Mouse (Mus musculus) heart, embryonic 12.5 days (tissue): ENCODE measurements around the gene Rps10. TPM values are rescaled to one million over a fixed set of nuclear protein-coding genes. Genes with fewer than 3 reads are reported as not detected.
A peak's percentile ranks its signal among the peaks of the same experiment; 100 is the strongest.

ENCODE experiments used
- ATAC-seq: fragments of 200-750 bp; cut with Nextera tagmentation; 2 replicates; pipeline ENCODE4 v1.8.0; 2017; ENCODE audit warnings: moderate TSS enrichment, moderate library complexity; ENCODE audit not compliant: insufficient number of reproducible peaks, low FRiP score
- H3K27ac ChIP-seq: fragments of 300-500 bp; sonication (generic); 2 replicates; pipeline ENCODE4 v1.5.1; 2016; ENCODE audit warnings: mild to moderate bottlenecking, moderate library complexity; ENCODE audit not compliant: poor library complexity, severe bottlenecking
- H3K27me3 ChIP-seq: fragments of 300-500 bp; sonication (generic); replicated peaks from 2 replicates; pipeline ENCODE4 v1.6.1; 2016; ENCODE audit warnings: mild to moderate bottlenecking, moderate library complexity
- H3K36me3 ChIP-seq: fragments of 300-500 bp; sonication (generic); 2 replicates; pipeline ENCODE4 v1.6.1; 2016; ENCODE audit warnings: mild to moderate bottlenecking, moderate library complexity
- H3K4me1 ChIP-seq: fragments of 300-500 bp; sonication (generic); replicated peaks from 2 replicates; pipeline ENCODE4 v1.6.1; 2016; ENCODE audit warnings: mild to moderate bottlenecking
- H3K4me2 ChIP-seq: fragments of 300-500 bp; sonication (generic); 2 replicates; pipeline ENCODE4 v1.6.1; 2016; ENCODE audit warnings: mild to moderate bottlenecking, moderate library complexity
- H3K4me3 ChIP-seq: fragments of 300-500 bp; sonication (generic); 2 replicates; pipeline ENCODE4 v1.5.1; 2016; ENCODE audit warnings: mild to moderate bottlenecking
- H3K9ac ChIP-seq: fragments of 300-500 bp; sonication (generic); 2 replicates; pipeline ENCODE4 v1.6.1; 2016; ENCODE audit warnings: mild to moderate bottlenecking, moderate library complexity
- H3K9me3 ChIP-seq: fragments of 300-500 bp; sonication (generic); replicated peaks from 2 replicates; pipeline ENCODE4 v1.6.1; 2016; ENCODE audit warnings: mild to moderate bottlenecking, moderate library complexity
- WGBS: fragments of 180-500 bp; shearing (Covaris S2); methylation state at CpG from one replicate; pipeline ENCODE4 v1.1.7; 2016; 5-methylcytosine and 5-hydroxymethylcytosine counted together
- polyA plus RNA-seq: library from polyadenylated mRNA; unstranded; fragments of >200 nt; fragmentation: Nextera tagmentation; extraction: Ambion mirVana; gene quantifications from 2 replicates; pipeline ENCODE4 v1.2.1, GENCODE M21; 2016

Rps10 gene
- polyA plus RNA-seq, 1 experiment from 2014 or later, result 625 TPM

DNA sequence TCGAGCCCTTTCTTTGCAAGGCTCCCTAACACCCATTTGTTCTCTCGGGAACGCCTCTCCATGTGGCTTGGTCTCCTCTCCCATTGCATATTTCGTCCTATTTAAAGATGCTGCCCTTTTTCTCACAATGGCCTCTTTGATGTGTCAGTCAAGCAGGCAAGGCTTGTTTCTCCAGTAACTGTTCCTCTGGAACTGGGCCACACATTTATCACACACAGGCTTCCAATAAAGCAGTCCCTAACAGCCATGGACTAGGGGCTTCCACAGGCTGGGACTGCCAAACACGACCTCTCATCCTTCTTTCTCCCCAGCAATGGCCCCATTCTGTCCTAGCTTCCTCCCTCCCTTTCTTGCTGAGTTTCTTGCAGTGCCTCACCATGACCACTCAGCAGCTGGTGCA, 9.8 kb downstream of the Rps10 start:
- H3K9ac ChIP-seq, result no peak overlapping the region

DNA sequence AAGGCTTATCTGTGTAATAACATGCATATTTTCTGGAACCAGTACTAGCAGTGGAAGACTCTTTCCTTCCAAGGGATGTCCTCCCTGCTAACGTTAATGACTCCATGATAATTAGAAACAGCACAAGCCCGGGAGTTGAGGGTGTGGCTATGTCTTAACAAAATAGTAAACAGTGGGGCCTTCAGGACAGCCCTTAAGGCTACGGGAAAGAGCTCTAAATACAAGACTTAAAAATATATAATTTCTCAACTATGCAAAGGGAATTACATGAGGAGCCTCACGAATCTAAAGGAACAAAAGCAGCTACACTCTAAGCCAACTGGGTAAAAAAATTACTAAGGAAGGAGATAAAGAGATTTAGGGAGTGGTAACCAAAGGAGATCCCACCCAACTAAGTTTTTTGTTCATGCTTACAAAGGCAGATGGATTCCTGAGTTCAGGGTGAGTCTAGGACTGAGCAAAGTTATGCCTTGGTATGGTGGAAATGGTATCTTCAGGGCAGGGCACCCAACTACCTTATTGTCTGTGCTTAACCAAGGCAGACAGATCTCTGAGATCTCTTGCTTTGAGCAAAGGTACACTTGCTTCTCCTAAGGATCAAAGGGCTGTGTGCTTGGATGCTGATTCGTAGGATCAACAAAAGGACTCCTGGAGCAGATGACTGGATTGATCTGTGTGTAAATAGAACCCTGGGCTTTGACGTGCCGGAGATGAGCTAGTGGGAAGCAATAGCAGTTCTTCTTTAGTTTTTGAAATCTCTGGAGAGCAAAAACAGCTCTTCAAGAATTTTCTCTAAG, 10.8 kb downstream of the Rps10 start:
- Histone ChIP-seq H3K27ac (no peak overlapping the region), H3K9ac (no peak overlapping the region), H3K4me3 (no peak overlapping the region), H3K4me1 (peaks cover 21% of the 10 kb centered on the region), H3K27me3 (no peaks in the 10 kb centered on the region), H3K4me2 (no peak overlapping the region), H3K9me3 (no peaks in the 10 kb centered on the region), H3K36me3 (peaks cover 11% of the 10 kb centered on the region)
- ATAC-seq, result no peak
- 66% methylated on average over 7 of the region's 7 CpGs for WGBS

More for the DNA sequence above, 9.8 kb downstream of the Rps10 start:
- H3K4me2 ChIP-seq, result no peak overlapping the region
- 38% methylated on average over 5 of the region's 5 CpGs for WGBS
- no peak for ATAC-seq
- no peaks in the 10 kb centered on the region for H3K27me3 ChIP-seq
- H3K27ac ChIP-seq, result no peak overlapping the region
- H3K4me1 ChIP-seq, result peaks cover 15% of the 10 kb centered on the region
- H3K4me3 ChIP-seq, result no peak overlapping the region
- peaks cover 21% of the 10 kb centered on the region for H3K36me3 ChIP-seq
- H3K9me3 ChIP-seq, result no peaks in the 10 kb centered on the region

DNA sequence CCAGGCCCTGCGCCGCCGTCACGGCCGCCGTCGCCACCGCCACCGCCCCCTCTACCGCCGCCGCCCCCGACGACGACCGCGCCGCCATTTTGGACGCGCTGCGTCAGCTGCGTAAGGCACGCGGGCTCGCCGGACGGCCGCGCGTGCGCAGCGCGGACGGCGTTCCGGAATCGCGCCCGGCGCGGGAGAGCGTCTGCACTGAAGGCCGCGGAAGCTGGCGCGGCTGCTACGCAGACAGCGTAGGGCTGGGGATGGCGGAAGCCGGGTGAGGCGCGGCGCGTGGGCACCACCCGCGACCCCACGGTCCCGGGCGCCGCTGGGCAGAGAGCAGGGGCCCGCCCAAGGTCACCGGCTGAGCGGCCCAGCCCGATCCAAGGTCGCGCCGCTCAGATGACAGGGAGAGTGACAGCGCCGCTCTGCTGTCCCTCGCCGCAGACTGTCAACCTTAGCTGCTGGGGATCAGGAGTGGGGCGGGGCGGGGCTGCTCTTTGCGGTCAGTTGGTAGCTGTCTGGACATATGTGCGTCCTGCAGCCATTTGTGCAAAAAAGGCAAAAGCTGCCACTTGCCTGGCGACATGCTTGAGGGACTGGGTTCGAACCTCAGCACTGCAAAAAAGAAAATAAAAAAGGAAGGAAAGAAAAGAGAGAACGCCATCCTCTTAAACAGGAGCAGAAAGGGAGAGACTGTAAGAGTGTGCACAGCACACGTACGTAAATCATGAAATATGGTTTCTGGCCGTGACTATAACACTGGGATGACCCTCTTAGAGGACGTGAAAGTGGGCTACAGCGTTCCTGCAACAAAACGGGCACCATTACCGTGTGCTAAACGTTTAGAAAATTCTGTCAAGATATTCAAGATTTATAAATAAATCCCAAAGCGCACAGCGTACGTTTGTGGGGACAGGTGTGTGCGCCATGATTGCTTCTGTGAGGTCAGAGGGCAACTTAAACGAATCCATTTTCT, 12.8 kb downstream of the Rps10 start, which contains the start of gene Nudt3:
Gene Nudt3 (minus strand): TSS at position 136 of the 967 bp plus-strand sequence.
- H3K9ac ChIP-seq, result peak within 1 kb of the TSS; percentile 99
- peak; percentile 93 for ATAC-seq
- H3K4me3 ChIP-seq, result peak within 1 kb of the TSS; percentile 98
- no peaks in the 10 kb centered on the region for H3K27me3 ChIP-seq
- H3K4me1 ChIP-seq, result peaks cover 33% of the 10 kb centered on the region
- WGBS, result 7% methylated on average over 89 of the region's 91 CpGs
- H3K27ac ChIP-seq, result peak within 1 kb of the TSS; percentile 96
- peaks cover 1% of the 10 kb centered on the region; the same call in 1 of the 2 replicates for H3K36me3 ChIP-seq
- H3K4me2 ChIP-seq, result peak within 1 kb of the TSS; percentile 83
- H3K9me3 ChIP-seq, result no peaks in the 10 kb centered on the region

DNA sequence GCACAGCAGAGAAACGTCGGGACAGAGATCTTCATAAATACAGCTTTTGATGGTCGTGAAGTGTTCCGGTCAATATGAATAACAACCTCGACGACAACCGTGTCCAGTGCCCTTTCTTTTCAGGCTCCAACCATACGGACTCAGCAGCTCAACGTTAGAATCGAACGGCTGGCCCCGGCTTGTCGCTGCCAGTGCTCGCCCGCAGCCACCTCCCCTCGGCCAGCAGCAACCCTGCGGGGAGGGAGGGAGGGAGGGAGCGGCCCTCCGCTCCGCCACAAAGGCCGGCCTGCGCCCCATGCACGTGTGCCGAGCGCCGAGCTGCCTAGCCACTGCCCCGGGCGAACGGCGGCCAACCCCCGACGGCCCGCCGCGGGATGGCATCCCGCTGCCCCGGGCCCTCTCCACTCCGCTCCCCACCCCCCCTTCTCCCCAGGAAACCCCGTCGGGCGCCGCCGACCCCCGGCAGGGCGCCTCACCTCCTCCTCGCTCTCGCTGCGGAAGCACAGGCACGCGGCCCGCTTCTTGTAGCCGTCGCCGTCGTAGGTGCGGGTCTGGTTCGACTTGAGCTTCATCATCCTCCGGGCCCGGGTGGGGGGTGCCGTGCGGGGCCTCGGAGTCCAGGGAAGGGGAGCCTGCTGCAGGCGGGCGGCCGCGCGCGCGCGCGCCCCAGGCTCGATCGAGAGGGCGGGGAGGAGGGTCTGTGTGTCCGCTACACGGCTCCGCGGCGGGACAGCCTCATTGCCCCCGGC, 13.7 kb downstream of the Rps10 start:
- peak overlapping the region; percentile 99 for H3K9ac ChIP-seq
- peak overlapping the region; percentile 83 for H3K4me2 ChIP-seq
- H3K4me1 ChIP-seq, result peaks cover 37% of the 10 kb centered on the region
- H3K9me3 ChIP-seq, result 0 out of 2 replicates have a peak, but pooled peaks cover under 1% of the 10 kb centered on the region
- peak overlapping the region; percentile 96 for H3K27ac ChIP-seq
- H3K27me3 ChIP-seq, result no peaks in the 10 kb centered on the region
- ATAC-seq, result peak; percentile 75
- H3K36me3 ChIP-seq, result peaks cover 9% of the 10 kb centered on the region
- peak overlapping the region; percentile 98 for H3K4me3 ChIP-seq
- WGBS, result under 1% methylated on average over 71 of the region's 80 CpGs

- WGBS, result 4% methylated on average over 23 of the region's 23 CpGs
- H3K27ac ChIP-seq, result peak overlapping the region; percentile 96
Observed at GRCm38 (mm10) chr17:27621705-27622531, 14.6 kb downstream of the Rps10 start.

DNA sequence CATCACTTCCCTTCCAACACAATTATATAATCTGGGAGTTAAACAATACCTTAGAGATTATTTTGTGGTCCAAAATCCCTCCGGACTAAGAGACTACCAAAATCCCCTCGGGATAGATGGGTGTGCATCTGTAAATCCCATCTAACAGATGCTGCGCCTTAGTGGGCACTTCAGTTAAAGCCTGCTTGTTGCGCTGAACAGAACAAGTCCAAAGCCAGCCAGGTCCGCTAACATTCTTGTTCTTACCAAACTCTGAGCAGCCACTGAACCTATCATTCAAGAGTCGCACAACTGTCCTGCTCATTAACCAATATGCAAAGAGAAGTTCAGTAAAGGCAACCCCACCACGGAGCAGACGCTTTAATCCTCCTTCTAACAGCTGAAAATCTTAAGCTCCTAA, 15.3 kb downstream of the Rps10 start:
- Histone ChIP-seq H3K9me3 (peaks cover 5% of the 10 kb centered on the region; the same call in 1 of the 2 replicates), H3K4me1 (peaks cover 30% of the 10 kb centered on the region), H3K27me3 (no peaks in the 10 kb centered on the region), H3K4me3 (peak overlapping the region; percentile 98), H3K9ac (peak overlapping the region; percentile 40), H3K4me2 (peak overlapping the region; percentile 83), H3K36me3 (peaks cover 18% of the 10 kb centered on the region), H3K27ac (peak overlapping the region; percentile 62)
- 43% methylated on average over 8 of the region's 8 CpGs for WGBS
- no peak for ATAC-seq

More at GRCm38 (mm10) chr17:27621705-27622531, 14.6 kb downstream of the Rps10 start:
- Histone ChIP-seq H3K9me3 (peaks cover 5% of the 10 kb centered on the region; the same call in 1 of the 2 replicates), H3K4me1 (peaks cover 35% of the 10 kb centered on the region), H3K9ac (peak overlapping the region; percentile 99), H3K27me3 (no peaks in the 10 kb centered on the region), H3K4me3 (peak overlapping the region; percentile 98), H3K36me3 (peaks cover 17% of the 10 kb centered on the region), H3K4me2 (peak overlapping the region; percentile 83)
- no peak for ATAC-seq

GRCm38 (mm10) chr17:27615388-27615787, 21.1 kb downstream of the Rps10 start:
- 34% methylated on average over 7 of the region's 7 CpGs for WGBS
- no peaks in the 10 kb centered on the region for H3K27me3 ChIP-seq
- H3K4me3 ChIP-seq, result no peak overlapping the region
- H3K4me1 ChIP-seq, result peaks cover 67% of the 10 kb centered on the region
- no peak for ATAC-seq
- H3K4me2 ChIP-seq, result peak overlapping the region; percentile 22
- no peak overlapping the region for H3K9ac ChIP-seq
- H3K27ac ChIP-seq, result peak overlapping the region; percentile 46; the same call in 1 of the 2 replicates
- H3K9me3 ChIP-seq, result peaks cover 5% of the 10 kb centered on the region; the same call in 1 of the 2 replicates
- peaks cover 22% of the 10 kb centered on the region for H3K36me3 ChIP-seq

- no peak overlapping the region for H3K4me2 ChIP-seq
- no peak overlapping the region for H3K9ac ChIP-seq
- H3K36me3 ChIP-seq, result peaks cover 19% of the 10 kb centered on the region
- H3K4me1 ChIP-seq, result peaks cover 59% of the 10 kb centered on the region
- H3K9me3 ChIP-seq, result peaks cover 5% of the 10 kb centered on the region; the same call in 1 of the 2 replicates
- 86% methylated on average over 4 of the region's 4 CpGs for WGBS
- ATAC-seq, result no peak
- no peak overlapping the region for H3K27ac ChIP-seq
- no peak overlapping the region for H3K4me3 ChIP-seq
- no peaks in the 10 kb centered on the region for H3K27me3 ChIP-seq
Observed at GRCm38 (mm10) chr17:27613016-27613415, 23.5 kb downstream of the Rps10 start.

GRCm38 (mm10) chr17:27611994-27612393, 24.5 kb downstream of the Rps10 start:
- Histone ChIP-seq H3K27me3 (no peaks in the 10 kb centered on the region), H3K4me1 (peaks cover 59% of the 10 kb centered on the region), H3K27ac (0 out of 2 replicates have a peak overlapping the region, but pooled peaks have one; percentile 3), H3K9ac (0 out of 2 replicates have a peak overlapping the region, but pooled peaks have one; percentile 37), H3K4me3 (no peak overlapping the region), H3K36me3 (peaks cover 9% of the 10 kb centered on the region; the same call in 1 of the 2 replicates), H3K4me2 (no peak overlapping the region), H3K9me3 (no peaks in the 10 kb centered on the region)
- no peak for ATAC-seq
- 73% methylated on average over 5 of the region's 5 CpGs for WGBS
